Mouse (Mus musculus): ENCODE measurements around the gene Carmil1. TPM values are rescaled to one million over a fixed set of nuclear protein-coding genes. Genes with fewer than 3 reads are reported as not detected.

The Carmil1 gene
- polyA plus RNA-seq, 1 experiment from 2014 or later: 25.4 TPM

- no peaks in the 10 kb centered on the region for H3K9me3 ChIP-seq
- 88% methylated on average over 2 of the region's 2 CpGs for WGBS
- no peak overlapping the region for H3K4me2 ChIP-seq
- no peak overlapping the region for H3K27ac ChIP-seq (replicated peaks)
- H3K36me3 ChIP-seq: no peaks in the 10 kb centered on the region
- no peak for ATAC-seq (ENCODE audit: low read depth)
- H3K4me3 ChIP-seq: no peak overlapping the region
- H3K27me3 ChIP-seq: no peaks in the 10 kb centered on the region
- no peak overlapping the region for H3K9ac ChIP-seq
- no peaks in the 10 kb centered on the region for H3K4me1 ChIP-seq (replicated peaks)
Measured at GRCm38 (mm10) chr13:24287381-24287780, 6.8 kb upstream of the Carmil1 start.

GRCm38 (mm10) chr13:24279762-24280438, 695 bp downstream of the Carmil1 start:
- peak overlapping the region; percentile 86 for H3K9ac ChIP-seq
- 1% methylated on average over 19 of the region's 21 CpGs for WGBS
- 0 out of 2 replicates have a peak, but pooled peaks cover 4% of the 10 kb centered on the region for H3K36me3 ChIP-seq
- peaks cover 3% of the 10 kb centered on the region; the same call in 1 of the 2 replicates for H3K27me3 ChIP-seq
- peak overlapping the region; percentile 63 for H3K4me3 ChIP-seq
- peaks cover 22% of the 10 kb centered on the region for H3K4me1 ChIP-seq (replicated peaks)
- no peak overlapping the region for H3K27ac ChIP-seq (replicated peaks)
- peak; percentile 16; the same call in 1 of the 2 replicates for ATAC-seq (ENCODE audit: low read depth)
- no peaks in the 10 kb centered on the region for H3K9me3 ChIP-seq
- peak overlapping the region; percentile 95 for H3K4me2 ChIP-seq

GRCm38 (mm10) chr13:24279407-24279761, 1.2 kb downstream of the Carmil1 start:
- no peak for ATAC-seq (ENCODE audit: low read depth)
- WGBS: 54% methylated on average over 11 of the region's 11 CpGs
- H3K4me3 ChIP-seq: peak overlapping the region; percentile 63
- H3K36me3 ChIP-seq: 0 out of 2 replicates have a peak, but pooled peaks cover 4% of the 10 kb centered on the region
- no peaks in the 10 kb centered on the region for H3K9me3 ChIP-seq
- peaks cover 22% of the 10 kb centered on the region for H3K4me1 ChIP-seq (replicated peaks)
- no peak overlapping the region for H3K27ac ChIP-seq (replicated peaks)
- H3K4me2 ChIP-seq: peak overlapping the region; percentile 95
- peak overlapping the region; percentile 86; the same call in 1 of the 2 replicates for H3K9ac ChIP-seq
- H3K27me3 ChIP-seq: peaks cover 3% of the 10 kb centered on the region; the same call in 1 of the 2 replicates

GRCm38 (mm10) chr13:24272740-24273377, 7.7 kb downstream of the Carmil1 start:
- WGBS: 76% methylated on average over 4 of the region's 4 CpGs
- Histone ChIP-seq H3K9ac (no peak overlapping the region), H3K4me1 (replicated peaks) (no peaks in the 10 kb centered on the region), H3K4me2 (no peak overlapping the region), H3K9me3 (no peaks in the 10 kb centered on the region), H3K27me3 (no peaks in the 10 kb centered on the region), H3K4me3 (no peak overlapping the region), H3K36me3 (0 out of 2 replicates have a peak, but pooled peaks cover 4% of the 10 kb centered on the region), H3K27ac (replicated peaks) (no peak overlapping the region)
- ATAC-seq (ENCODE audit: low read depth): no peak

GRCm38 (mm10) chr13:24269100-24269465, 11.5 kb downstream of the Carmil1 start:
- no peak overlapping the region for H3K4me3 ChIP-seq
- H3K9ac ChIP-seq: no peak overlapping the region
- H3K4me2 ChIP-seq: no peak overlapping the region
- H3K4me1 ChIP-seq (replicated peaks): no peaks in the 10 kb centered on the region
- H3K9me3 ChIP-seq: no peaks in the 10 kb centered on the region
- WGBS: 74% methylated on average over 3 of the region's 3 CpGs
- no peak for ATAC-seq (ENCODE audit: low read depth)
- H3K36me3 ChIP-seq: no peaks in the 10 kb centered on the region
- no peak overlapping the region for H3K27ac ChIP-seq (replicated peaks)
- no peaks in the 10 kb centered on the region for H3K27me3 ChIP-seq

GRCm38 (mm10) chr13:24268355-24269099, 12.1 kb downstream of the Carmil1 start:
- Histone ChIP-seq H3K9ac (no peak overlapping the region), H3K4me2 (no peak overlapping the region), H3K9me3 (no peaks in the 10 kb centered on the region), H3K27me3 (no peaks in the 10 kb centered on the region), H3K36me3 (no peaks in the 10 kb centered on the region), H3K4me1 (replicated peaks) (no peaks in the 10 kb centered on the region), H3K4me3 (no peak overlapping the region), H3K27ac (replicated peaks) (no peak overlapping the region)
- WGBS: 75% methylated on average over 14 of the region's 14 CpGs
- ATAC-seq (ENCODE audit: low read depth): no peak

- Histone ChIP-seq H3K27ac (replicated peaks) (no peak overlapping the region), H3K4me3 (no peak overlapping the region), H3K27me3 (no peaks in the 10 kb centered on the region), H3K9me3 (no peaks in the 10 kb centered on the region), H3K9ac (no peak overlapping the region), H3K4me2 (no peak overlapping the region), H3K36me3 (no peaks in the 10 kb centered on the region), H3K4me1 (replicated peaks) (no peaks in the 10 kb centered on the region)
- no peak for ATAC-seq (ENCODE audit: low read depth)
- WGBS: 93% methylated on average over 5 of the region's 5 CpGs
Measured at GRCm38 (mm10) chr13:24264760-24265159, 15.8 kb downstream of the Carmil1 start.

GRCm38 (mm10) chr13:24263560-24263959, 17.0 kb downstream of the Carmil1 start:
- Histone ChIP-seq H3K36me3 (no peaks in the 10 kb centered on the region), H3K9me3 (no peaks in the 10 kb centered on the region), H3K4me2 (no peak overlapping the region), H3K4me1 (replicated peaks) (no peaks in the 10 kb centered on the region), H3K27ac (replicated peaks) (no peak overlapping the region), H3K4me3 (no peak overlapping the region), H3K27me3 (no peaks in the 10 kb centered on the region), H3K9ac (no peak overlapping the region)
- WGBS: 85% methylated on average over 4 of the region's 4 CpGs
- ATAC-seq (ENCODE audit: low read depth): no peak

GRCm38 (mm10) chr13:24260751-24261591, 19.6 kb downstream of the Carmil1 start:
- 82% methylated on average over 10 of the region's 10 CpGs for WGBS

GRCm38 (mm10) chr13:24257809-24258208, 22.8 kb downstream of the Carmil1 start:
- no peak for ATAC-seq (ENCODE audit: low read depth)
- no peak overlapping the region for H3K9ac ChIP-seq

More at GRCm38 (mm10) chr13:24260751-24261591, 19.6 kb downstream of the Carmil1 start:
- Histone ChIP-seq H3K27ac (replicated peaks) (no peak overlapping the region), H3K36me3 (no peaks in the 10 kb centered on the region), H3K4me3 (no peak overlapping the region), H3K4me1 (replicated peaks) (no peaks in the 10 kb centered on the region), H3K9me3 (no peaks in the 10 kb centered on the region), H3K4me2 (no peak overlapping the region), H3K9ac (no peak overlapping the region), H3K27me3 (no peaks in the 10 kb centered on the region)
- ATAC-seq (ENCODE audit: low read depth): no peak

GRCm38 (mm10) chr13:24253989-24254388, 26.6 kb downstream of the Carmil1 start:
- Histone ChIP-seq H3K4me1 (replicated peaks) (no peaks in the 10 kb centered on the region), H3K9me3 (no peaks in the 10 kb centered on the region), H3K27me3 (no peaks in the 10 kb centered on the region), H3K9ac (no peak overlapping the region), H3K27ac (replicated peaks) (no peak overlapping the region), H3K36me3 (no peaks in the 10 kb centered on the region), H3K4me3 (no peak overlapping the region), H3K4me2 (no peak overlapping the region)
- WGBS: 29% methylated on average over 2 of the region's 2 CpGs
- ATAC-seq (ENCODE audit: low read depth): peak; percentile 27; the same call in 1 of the 2 replicates

More at GRCm38 (mm10) chr13:24257809-24258208, 22.8 kb downstream of the Carmil1 start:
- H3K4me2 ChIP-seq: no peak overlapping the region
- no peaks in the 10 kb centered on the region for H3K36me3 ChIP-seq
- H3K4me3 ChIP-seq: no peak overlapping the region
- no peaks in the 10 kb centered on the region for H3K27me3 ChIP-seq
- no peaks in the 10 kb centered on the region for H3K9me3 ChIP-seq
- 89% methylated on average over 6 of the region's 6 CpGs for WGBS
- H3K4me1 ChIP-seq (replicated peaks): no peaks in the 10 kb centered on the region
- H3K27ac ChIP-seq (replicated peaks): no peak overlapping the region
